Mouse (Mus musculus) hindlimb bud, embryonic 11.5 days (tissue): Measurements from ENCODE around the gene Clk1.
A peak's percentile ranks its signal among the peaks of the same experiment; 100 is the strongest.
"Not testable (repeated sequence)": the region's sequence is repeated elsewhere in the genome, so short reads cannot be mapped to it uniquely, and the experiment has no call there.

Source experiments
- DNase-seq: peaks from one replicate; pipeline ENCODE4 v3.0.0-alpha.2; 2012; ENCODE audit warnings: low read depth, low spot score; ENCODE audit errors: extremely low spot score

Gene Clk1

GRCm38 (mm10) chr1:58408141-58408540 lies 15.7 kb downstream of the Clk1 start:
- DNase-seq: no peak

GRCm38 (mm10) chr1:58407321-58407720 lies 16.5 kb downstream of the Clk1 start:
- no peak for DNase-seq

GRCm38 (mm10) chr1:58403745-58404144 lies 20.1 kb downstream of the Clk1 start:
- DNase-seq: no peak

GRCm38 (mm10) chr1:58401396-58401795 lies 22.5 kb downstream of the Clk1 start:
- DNase-seq: no peak

- no peak for DNase-seq
Observed at GRCm38 (mm10) chr1:58397731-58398130, 26.1 kb downstream of the Clk1 start.

- no peak for DNase-seq
Observed at GRCm38 (mm10) chr1:58396179-58396578, 27.7 kb downstream of the Clk1 start.

DNA sequence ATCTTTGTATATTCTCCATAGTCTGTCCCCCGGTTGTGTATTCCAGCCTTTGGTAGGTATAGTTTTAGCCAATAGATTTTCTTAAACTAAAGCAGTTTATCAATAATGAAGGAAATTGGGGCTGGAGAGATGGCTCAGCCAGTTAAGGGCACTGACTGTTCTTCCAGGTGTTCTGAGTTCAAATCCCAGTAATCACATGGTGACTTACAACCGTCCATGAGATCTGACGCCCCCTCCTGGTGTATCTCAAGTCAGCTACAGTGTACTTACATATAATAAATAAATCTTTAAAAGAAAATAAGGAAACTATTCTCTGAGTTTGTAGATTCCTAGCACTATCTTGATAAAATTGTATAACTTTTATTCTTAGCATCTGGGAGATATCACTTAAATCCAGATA lies 28.5 kb downstream of the Clk1 start:
- DNase-seq: no peak

GRCm38 (mm10) chr1:58393284-58394195 lies 30.3 kb downstream of the Clk1 start:
- DNase-seq: no peak

GRCm38 (mm10) chr1:58392652-58393283 lies 31.1 kb downstream of the Clk1 start, which contains the start of gene Bzw1:
Gene Bzw1 (plus strand): TSS chr1:58392898.
- DNase-seq: peak; percentile 50

DNA sequence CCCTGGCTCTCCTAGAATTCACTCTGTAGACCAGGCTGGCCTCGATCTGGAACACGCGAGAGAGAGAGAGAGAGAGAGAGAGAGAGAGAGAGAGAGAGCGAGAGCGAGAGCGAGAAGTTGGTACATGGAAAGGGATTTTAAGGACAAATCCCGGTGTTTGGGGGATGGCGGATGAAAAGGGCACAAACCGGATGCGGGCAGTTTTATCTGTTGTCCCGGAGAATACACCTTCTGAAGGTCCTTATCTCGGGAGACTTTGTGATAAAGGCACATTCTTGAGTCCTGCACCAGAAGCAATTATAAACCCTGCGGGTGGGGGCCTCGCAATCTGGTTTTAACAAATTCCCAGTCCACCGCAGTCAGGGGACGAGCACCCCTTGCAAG lies 31.6 kb downstream of the Clk1 start:
- no peak for DNase-seq

- DNase-seq: no peak
Observed at GRCm38 (mm10) chr1:58391421-58392267, 32.2 kb downstream of the Clk1 start.

GRCm38 (mm10) chr1:58382586-58383281 lies 41.1 kb downstream of the Clk1 start:
- no peak for DNase-seq

GRCm38 (mm10) chr1:58375574-58376147 lies 48.2 kb downstream of the Clk1 start:
- DNase-seq: no peak

DNA sequence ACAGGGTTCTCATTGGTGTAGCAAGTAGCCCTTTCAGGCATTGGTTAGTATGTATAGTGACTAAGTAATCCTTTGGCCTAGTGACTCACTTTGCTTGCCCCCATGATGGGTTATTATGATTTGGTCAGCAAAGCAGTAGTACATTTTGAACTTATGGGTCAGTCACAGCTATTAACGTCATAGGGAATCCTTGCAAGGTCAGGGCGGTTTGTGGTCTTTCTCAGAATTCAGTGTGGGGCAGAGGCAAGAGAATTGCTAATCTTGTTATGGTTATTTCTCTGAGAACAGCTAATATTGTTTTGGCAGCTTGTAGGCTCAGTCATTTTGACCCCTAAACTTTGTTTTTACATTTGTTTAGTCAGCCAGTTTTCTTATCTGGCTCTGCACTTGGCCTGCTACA lies 49.6 kb downstream of the Clk1 start:
- not testable (repeated sequence) for DNase-seq

DNA sequence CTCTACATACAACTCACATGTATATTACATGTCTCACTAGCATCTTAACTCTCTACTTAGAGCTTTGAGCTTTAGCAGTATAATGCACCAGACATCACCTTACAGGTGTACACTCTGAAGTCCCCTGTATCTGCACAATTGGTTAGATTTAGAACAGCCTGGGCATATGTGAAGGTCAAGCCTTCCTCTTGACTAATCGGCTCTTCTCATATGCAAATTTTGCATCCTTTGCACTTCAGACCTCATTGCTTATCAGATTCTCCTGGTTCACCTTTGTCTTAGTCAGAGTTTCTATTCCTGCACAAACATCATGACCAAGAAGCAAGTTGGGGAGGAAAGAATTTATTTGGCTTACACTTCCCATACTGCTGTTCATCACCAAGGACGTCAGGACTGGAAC lies 54.1 kb downstream of the Clk1 start:
- no peak for DNase-seq

DNA sequence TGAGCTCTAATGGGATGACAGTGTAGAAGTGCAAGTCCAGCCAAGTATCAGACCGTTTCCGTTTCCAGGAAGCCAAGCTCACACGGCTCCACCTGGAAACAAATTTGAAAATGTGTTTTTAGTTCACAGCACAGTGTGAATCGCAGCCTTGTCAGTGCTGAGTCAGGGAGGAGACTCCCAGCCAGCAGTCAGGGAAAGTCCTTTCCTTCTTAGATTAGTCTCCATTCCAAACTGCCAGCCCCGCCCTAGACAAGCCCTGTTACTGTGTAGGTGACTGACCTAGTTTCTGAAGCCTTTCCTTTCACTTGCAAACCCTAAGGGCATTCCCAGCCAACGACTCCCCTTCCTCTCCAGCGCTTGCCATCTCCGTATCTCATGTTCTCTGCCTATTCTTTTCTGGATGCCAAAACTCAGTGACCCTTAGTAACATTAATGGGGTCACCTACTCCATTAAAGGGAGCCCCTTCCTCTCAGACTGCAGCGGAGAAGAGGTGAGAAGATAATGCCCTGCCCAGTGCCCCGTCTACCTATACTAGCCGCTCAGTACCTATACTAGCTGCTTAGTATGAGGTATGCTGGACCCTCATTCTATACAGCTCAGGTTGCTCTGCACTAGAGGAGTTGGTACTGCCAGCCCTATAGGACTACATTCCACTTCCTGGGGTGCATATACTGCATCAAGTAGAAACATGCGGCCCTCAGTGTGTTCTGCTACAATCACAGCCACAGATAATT lies 57.0 kb downstream of the Clk1 start:
- no peak for DNase-seq

DNA sequence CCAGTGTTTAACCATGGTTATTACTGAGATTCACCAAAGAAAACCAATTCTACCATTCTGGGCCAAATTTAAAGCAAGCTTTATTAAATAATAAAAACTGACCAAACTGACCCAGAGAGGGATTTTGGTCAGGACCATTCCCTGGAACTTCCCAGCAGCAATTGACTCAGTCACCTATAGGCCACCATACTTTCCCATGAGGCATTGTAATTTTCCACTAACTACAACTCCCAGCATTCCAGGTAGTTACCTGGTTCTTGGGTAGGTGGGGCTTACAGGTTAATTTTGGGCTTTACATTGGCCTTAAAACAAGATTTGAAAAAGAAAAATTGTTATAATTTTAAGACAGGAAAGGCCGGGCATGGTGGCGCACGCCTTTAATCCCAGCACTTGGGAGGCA lies 58.0 kb downstream of the Clk1 start:
- DNase-seq: no peak

DNA sequence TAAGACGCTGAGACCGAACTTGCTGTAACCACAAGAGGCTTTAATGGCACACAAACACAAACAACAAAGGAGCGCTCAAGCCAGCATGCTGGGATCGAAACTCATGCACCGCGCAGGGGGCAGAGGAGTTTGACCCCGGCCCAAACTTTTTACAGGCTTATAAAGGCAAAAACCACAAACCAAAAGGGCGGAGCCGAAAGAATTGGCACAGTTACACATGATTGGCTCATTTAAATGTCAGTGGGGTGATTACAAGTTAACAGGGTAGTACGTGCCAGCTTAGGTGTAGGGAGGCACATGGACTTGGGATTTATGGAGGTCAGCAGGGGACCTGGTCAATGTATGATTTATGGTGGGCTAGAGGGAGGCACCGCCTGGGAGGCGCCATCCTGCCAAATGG lies 59.3 kb downstream of the Clk1 start:
- no peak for DNase-seq

- no peak for DNase-seq
Observed at GRCm38 (mm10) chr1:58362296-58362695, 61.6 kb downstream of the Clk1 start.
